Mouse (Mus musculus): ENCODE data around the gene Prkcsh.

- TF ChIP-seq CTCF (IDR thresholded peaks at IDR 0.05; ENCODE audit: extremely low read depth, insufficient read depth, low read length) (no peak), POLR2A (IDR thresholded peaks at IDR 0.05; ENCODE audit: extremely low read depth, insufficient read depth, low read length) (no peak)
Observed at GRCm38 (mm10) chr9:22047329-22047728, 44.7 kb downstream of the Prkcsh start.

All from cortical plate, adult 2 months (tissue).